Mouse (Mus musculus): ENCODE measurements around the gene Eif4e3. TPM values are rescaled to one million over a fixed set of nuclear protein-coding genes. Genes with fewer than 3 reads are reported as not detected.

Eif4e3 gene
- total RNA-seq, 2 experiments from 2014 or later = 14.6 to 14.8 TPM

Other genes starting within 250 kb of the Eif4e3 start
- gene Foxp1, start 144.1 kb downstream of the Eif4e3 start, total RNA-seq (2021) = 10 to 100 TPM; 21.9 to 35.8 TPM
- gene Gm20696, start within 50 bp of the Eif4e3 start, total RNA-seq (2021) = 1 to 10 TPM; 2.0 to 3.9 TPM
- 1 to 10 TPM; 3.8 to 4.1 TPM for gene Gpr27, start 25.9 kb upstream of the Eif4e3 start, total RNA-seq (2021)
- under 1 TPM in 1 of 2 experiments, not detected in 1; 0.32 TPM for gene Prok2, start 59.6 kb upstream of the Eif4e3 start, total RNA-seq (2021)

Data from gastrocnemius, postnatal 10 days (tissue).